Mouse (Mus musculus): ENCODE data around the gene Fgfr2. TPM values are rescaled to one million over a fixed set of nuclear protein-coding genes. Genes with fewer than 3 reads are reported as not detected.
A peak's percentile ranks its signal among the peaks of the same experiment; 100 is the strongest.

Fgfr2 gene
- polyA plus RNA-seq, 1 experiment from 2014 or later: 99.3 TPM

- DNase-seq (ENCODE audit: low spot score): no peak
- Histone ChIP-seq H3K36me3 (no peaks in the 10 kb centered on the region), H3K27me3 (ENCODE audit: low read depth, poor library complexity, severe bottlenecking) (peaks cover 100% of the 10 kb centered on the region), H3K4me1 (peaks cover 25% of the 10 kb centered on the region), H3K4me3 (no peak within 1 kb of the TSS), H3K9me3 (replicated peaks) (no peaks in the 10 kb centered on the region), H3K27ac (replicated peaks) (no peak within 1 kb of the TSS)
- WGBS: 3% methylated on average over 3 of the region's 3 CpGs
Measured at GRCm38 (mm10) chr7:131548473-131548872, 1574.7 kb downstream of the Fgfr2 start, which contains the start of gene Hmx2. TSS of gene Hmx2 (plus strand) at chr7:131548773.

DNA sequence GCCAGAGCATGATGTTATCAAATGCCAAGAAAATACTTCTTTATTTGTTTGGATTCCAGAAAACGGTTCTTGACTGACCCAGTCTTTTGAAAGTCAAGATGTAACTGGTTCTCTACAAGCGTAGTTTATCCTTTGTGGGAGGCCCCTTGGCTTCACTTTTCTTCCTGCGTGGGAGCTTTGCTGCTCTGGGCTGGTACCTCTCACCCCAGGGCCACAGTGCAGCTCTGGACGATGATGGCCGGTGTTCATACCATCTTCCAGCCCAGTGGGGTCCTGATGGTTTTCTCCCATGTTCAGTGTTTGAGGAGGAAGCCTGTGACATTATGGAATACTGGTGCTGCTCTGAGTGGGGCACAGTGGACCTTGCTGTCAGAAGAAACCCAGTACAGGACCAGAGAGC lies 1575.7 kb downstream of the Fgfr2 start:
- no peaks in the 10 kb centered on the region for H3K9me3 ChIP-seq (replicated peaks)
- no peaks in the 10 kb centered on the region for H3K36me3 ChIP-seq
- peaks cover 100% of the 10 kb centered on the region for H3K27me3 ChIP-seq (ENCODE audit: low read depth, poor library complexity, severe bottlenecking)
- H3K4me3 ChIP-seq: no peak overlapping the region
- H3K4me1 ChIP-seq: peaks cover 27% of the 10 kb centered on the region
- no peak overlapping the region for H3K27ac ChIP-seq (replicated peaks)
- DNase-seq (ENCODE audit: low spot score): peak; percentile 30
- 2% methylated on average over 5 of the region's 5 CpGs for WGBS

DNA sequence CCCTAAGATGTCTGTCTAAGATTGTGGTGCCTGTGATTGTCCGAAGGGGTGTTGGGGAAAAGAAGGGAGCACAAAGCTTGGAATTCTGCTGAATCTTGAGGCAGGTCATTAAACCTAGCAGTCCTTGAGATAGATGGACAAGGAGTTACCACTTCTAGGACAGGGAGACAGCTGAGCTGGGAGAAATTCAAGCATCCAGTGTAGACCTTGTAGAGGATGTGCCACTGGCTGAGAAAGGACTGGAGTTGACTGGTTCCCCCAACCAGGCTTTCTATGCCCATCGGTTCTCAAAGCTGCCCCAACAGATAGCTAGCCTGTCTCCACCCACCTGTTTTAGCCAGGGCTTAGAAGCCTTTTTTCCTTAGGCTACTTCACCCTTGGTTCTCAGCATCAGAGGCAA lies 1576.7 kb downstream of the Fgfr2 start:
- Histone ChIP-seq H3K4me1 (peaks cover 32% of the 10 kb centered on the region), H3K27ac (replicated peaks) (no peak overlapping the region), H3K27me3 (ENCODE audit: low read depth, poor library complexity, severe bottlenecking) (peaks cover 100% of the 10 kb centered on the region), H3K36me3 (no peaks in the 10 kb centered on the region), H3K4me3 (no peak overlapping the region), H3K9me3 (replicated peaks) (no peaks in the 10 kb centered on the region)
- DNase-seq (ENCODE audit: low spot score): peak; percentile 36
- 3% methylated on average over 2 of the region's 2 CpGs for WGBS

- peaks cover 100% of the 10 kb centered on the region for H3K27me3 ChIP-seq (ENCODE audit: low read depth, poor library complexity, severe bottlenecking)
- no peaks in the 10 kb centered on the region for H3K36me3 ChIP-seq
- peaks cover 36% of the 10 kb centered on the region for H3K4me1 ChIP-seq
- no peak overlapping the region for H3K27ac ChIP-seq (replicated peaks)
- H3K4me3 ChIP-seq: no peak overlapping the region
- under 1% methylated on average over 13 of the region's 13 CpGs for WGBS
- DNase-seq (ENCODE audit: low spot score): peak; percentile 31
- H3K9me3 ChIP-seq (replicated peaks): no peaks in the 10 kb centered on the region
Measured at GRCm38 (mm10) chr7:131545701-131546385, 1577.3 kb downstream of the Fgfr2 start.

- peaks cover 100% of the 10 kb centered on the region for H3K27me3 ChIP-seq (ENCODE audit: low read depth, poor library complexity, severe bottlenecking)
- no peaks in the 10 kb centered on the region for H3K9me3 ChIP-seq (replicated peaks)
- 3% methylated on average over 5 of the region's 5 CpGs for WGBS
- no peak overlapping the region for H3K4me3 ChIP-seq
- H3K27ac ChIP-seq (replicated peaks): no peak overlapping the region
- peaks cover 42% of the 10 kb centered on the region for H3K4me1 ChIP-seq
- DNase-seq (ENCODE audit: low spot score): no peak
- no peaks in the 10 kb centered on the region for H3K36me3 ChIP-seq
Measured at GRCm38 (mm10) chr7:131544871-131545270, 1578.3 kb downstream of the Fgfr2 start.

- peaks cover 100% of the 10 kb centered on the region for H3K27me3 ChIP-seq (ENCODE audit: low read depth, poor library complexity, severe bottlenecking)
- under 1% methylated on average over 75 of the region's 75 CpGs for WGBS
- H3K36me3 ChIP-seq: no peaks in the 10 kb centered on the region
- peak; percentile 76 for DNase-seq (ENCODE audit: low spot score)
- no peak overlapping the region; the same call in 1 of the 2 replicates for H3K27ac ChIP-seq (replicated peaks)
- peak overlapping the region; percentile 63 for H3K4me3 ChIP-seq
- no peaks in the 10 kb centered on the region for H3K9me3 ChIP-seq (replicated peaks)
- H3K4me1 ChIP-seq: peaks cover 42% of the 10 kb centered on the region
Measured at GRCm38 (mm10) chr7:131543623-131544481, 1579.3 kb downstream of the Fgfr2 start.

DNA sequence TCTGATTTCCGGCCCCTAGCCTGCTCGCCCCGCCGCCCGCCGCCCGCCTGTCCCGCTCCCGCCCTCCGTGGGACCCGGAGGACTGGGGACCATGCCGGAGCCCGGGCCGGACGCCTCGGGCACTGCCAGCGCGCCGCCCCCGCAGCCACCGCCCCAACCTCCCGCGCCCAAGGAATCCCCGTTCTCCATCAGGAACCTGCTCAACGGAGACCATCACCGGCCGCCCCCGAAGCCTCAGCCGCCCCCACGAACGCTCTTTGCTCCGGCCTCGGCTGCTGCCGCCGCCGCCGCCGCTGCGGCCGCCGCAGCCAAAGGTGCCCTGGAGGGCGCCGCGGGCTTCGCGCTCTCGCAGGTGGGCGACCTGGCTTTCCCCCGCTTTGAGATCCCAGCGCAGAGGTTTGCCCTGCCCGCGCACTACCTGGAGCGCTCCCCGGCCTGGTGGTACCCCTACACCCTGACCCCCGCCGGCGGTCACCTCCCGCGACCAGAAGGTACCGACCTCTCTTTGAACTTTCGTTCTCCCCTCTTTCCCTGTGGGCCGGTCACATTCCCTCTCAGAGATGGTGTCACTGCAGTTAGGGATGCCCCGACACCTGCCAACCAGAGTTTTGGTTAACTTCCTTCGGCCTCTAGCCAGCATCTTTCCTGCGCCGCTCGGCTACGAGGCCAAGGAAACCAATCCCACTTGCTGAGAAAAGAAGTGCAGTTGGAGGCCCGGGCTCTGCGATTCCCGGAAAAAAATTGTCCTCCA lies 1580.1 kb downstream of the Fgfr2 start:
- H3K9me3 ChIP-seq (replicated peaks): no peaks in the 10 kb centered on the region
- H3K27me3 ChIP-seq (ENCODE audit: low read depth, poor library complexity, severe bottlenecking): peaks cover 100% of the 10 kb centered on the region
- peak; percentile 67 for DNase-seq (ENCODE audit: low spot score)
- H3K4me1 ChIP-seq: peaks cover 42% of the 10 kb centered on the region
- under 1% methylated on average over 67 of the region's 71 CpGs for WGBS
- H3K4me3 ChIP-seq: peak overlapping the region; percentile 63
- H3K27ac ChIP-seq (replicated peaks): peak overlapping the region; percentile 76
- no peaks in the 10 kb centered on the region for H3K36me3 ChIP-seq

DNA sequence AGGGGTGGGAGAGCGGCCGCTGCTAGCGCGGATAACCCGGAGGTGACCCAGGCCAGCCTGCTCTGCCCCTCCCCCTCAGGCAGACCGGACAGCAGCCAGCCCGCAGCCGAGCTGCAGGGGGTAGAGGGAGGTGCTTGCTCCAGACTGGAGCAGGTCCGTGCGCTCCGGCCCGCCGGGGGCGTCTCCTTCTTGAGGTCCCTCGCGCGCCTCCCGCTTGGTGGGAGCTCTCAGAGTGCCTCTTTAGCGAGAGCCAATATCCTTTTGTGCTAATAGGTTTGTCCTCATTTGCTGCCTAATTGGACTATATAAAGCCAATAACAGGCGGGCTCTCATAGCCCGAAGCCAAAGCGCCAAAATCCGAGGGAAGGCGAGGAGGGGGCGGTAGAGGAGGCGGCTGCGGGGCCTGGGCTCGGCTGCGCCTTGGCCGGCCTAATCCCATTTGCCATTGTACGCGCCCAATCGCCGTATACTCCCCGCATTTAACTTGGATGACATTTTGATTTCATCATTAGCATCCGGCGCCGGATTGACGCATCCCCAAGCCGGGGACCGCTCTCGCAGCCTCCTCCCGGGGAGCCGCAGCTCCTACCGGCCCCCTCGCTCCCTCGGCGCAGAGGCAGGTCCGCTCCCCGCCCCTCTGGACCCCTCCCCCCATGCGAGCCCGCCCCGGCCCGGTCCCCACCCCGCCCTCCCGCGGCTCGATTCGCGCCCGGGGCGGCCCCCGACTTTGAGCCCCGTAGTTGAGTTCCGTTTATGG lies 1580.9 kb downstream of the Fgfr2 start, which contains the start of gene Hmx3:
Gene Hmx3, plus strand, starts transcription at position 753 of the 757 bp plus-strand sequence.
- Histone ChIP-seq H3K4me3 (peak within 1 kb of the TSS; percentile 63), H3K27me3 (ENCODE audit: low read depth, poor library complexity, severe bottlenecking) (peaks cover 100% of the 10 kb centered on the region), H3K27ac (replicated peaks) (peak within 1 kb of the TSS; percentile 76), H3K4me1 (peaks cover 42% of the 10 kb centered on the region), H3K36me3 (no peaks in the 10 kb centered on the region), H3K9me3 (replicated peaks) (no peaks in the 10 kb centered on the region)
- peak; percentile 80 for DNase-seq (ENCODE audit: low spot score)
- under 1% methylated on average over 65 of the region's 65 CpGs for WGBS

DNA sequence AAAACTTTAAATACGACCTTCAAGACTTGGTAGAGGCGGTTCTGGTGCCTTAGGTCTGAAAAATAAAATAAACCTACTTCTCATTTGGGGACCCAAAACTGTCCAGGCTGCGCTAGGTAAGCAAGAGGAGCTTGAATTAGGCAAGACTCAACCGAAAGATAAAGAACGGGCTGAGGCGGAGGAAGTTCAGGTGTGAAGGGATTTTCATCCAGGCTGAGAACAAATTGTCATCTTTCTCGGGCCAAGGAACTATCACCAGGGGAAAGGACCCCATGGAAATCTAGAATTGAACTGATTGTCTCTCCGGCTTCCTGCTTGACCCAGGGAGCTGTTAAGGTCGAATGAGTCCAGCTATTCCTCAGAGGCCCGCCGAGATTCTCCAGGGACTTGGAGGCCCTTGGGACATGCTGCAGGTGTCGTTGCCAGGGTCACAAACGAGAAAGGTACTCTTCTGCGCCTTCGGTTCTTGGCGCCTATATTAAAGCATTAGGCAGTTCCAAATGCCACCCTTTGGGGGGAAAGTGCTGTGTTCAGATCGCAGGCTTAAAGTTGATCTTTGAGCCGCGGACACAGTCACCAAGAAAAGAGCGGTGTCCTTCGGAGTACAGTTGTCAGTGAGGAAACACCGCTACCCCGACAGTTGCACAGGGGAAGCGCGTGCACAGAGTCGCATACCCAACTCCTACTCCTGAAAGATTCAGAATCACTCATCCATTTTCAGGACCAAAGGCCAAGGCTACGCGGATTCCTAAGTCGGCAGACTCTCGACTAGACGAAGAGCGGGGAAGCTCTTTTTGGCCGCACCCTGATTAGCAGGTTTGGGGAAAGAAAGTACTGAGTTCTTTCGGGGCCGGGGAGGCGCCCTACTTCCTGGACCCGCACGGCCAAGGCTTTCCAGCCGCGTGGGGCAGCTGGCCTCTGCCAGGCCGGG lies 1581.7 kb downstream of the Fgfr2 start:
- Histone ChIP-seq H3K4me3 (peak overlapping the region; percentile 63), H3K4me1 (peaks cover 42% of the 10 kb centered on the region), H3K36me3 (no peaks in the 10 kb centered on the region), H3K27ac (replicated peaks) (0 out of 2 replicates have a peak overlapping the region, but pooled peaks have one; percentile 43), H3K27me3 (ENCODE audit: low read depth, poor library complexity, severe bottlenecking) (peaks cover 99% of the 10 kb centered on the region), H3K9me3 (replicated peaks) (no peaks in the 10 kb centered on the region)
- no peak for DNase-seq (ENCODE audit: low spot score)
- WGBS: 1% methylated on average over 41 of the region's 41 CpGs

- Histone ChIP-seq H3K9me3 (replicated peaks) (no peaks in the 10 kb centered on the region), H3K4me1 (peaks cover 42% of the 10 kb centered on the region), H3K36me3 (no peaks in the 10 kb centered on the region), H3K4me3 (no peak overlapping the region), H3K27ac (replicated peaks) (no peak overlapping the region), H3K27me3 (ENCODE audit: low read depth, poor library complexity, severe bottlenecking) (peaks cover 86% of the 10 kb centered on the region)
- 0% methylated on average over 7 of the region's 7 CpGs for WGBS
- DNase-seq (ENCODE audit: low spot score): peak; percentile 86
Measured at GRCm38 (mm10) chr7:131539979-131540378, 1583.2 kb downstream of the Fgfr2 start.

DNA sequence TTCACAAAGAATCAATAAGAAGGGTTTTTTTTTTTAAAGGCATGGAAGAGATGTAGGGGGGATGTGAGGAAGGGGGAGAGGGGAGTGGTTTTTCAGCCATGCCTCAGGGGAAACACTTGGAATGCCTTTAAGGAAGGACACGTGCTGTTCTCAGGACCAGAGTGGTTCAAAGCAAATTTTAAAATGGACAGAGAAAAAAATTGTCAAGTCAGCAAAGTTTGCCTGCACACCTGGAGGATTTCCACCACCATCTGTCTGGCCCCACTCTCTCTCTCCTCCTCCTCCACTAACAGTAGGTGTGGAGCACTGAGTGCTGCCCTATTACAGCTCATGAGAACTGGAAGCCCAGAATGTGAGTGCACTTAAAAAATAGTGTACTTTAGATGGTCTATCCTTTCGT lies 1619.4 kb downstream of the Fgfr2 start:
- Histone ChIP-seq H3K9me3 (replicated peaks) (no peaks in the 10 kb centered on the region), H3K36me3 (no peaks in the 10 kb centered on the region), H3K27ac (replicated peaks) (no peak overlapping the region), H3K4me1 (no peaks in the 10 kb centered on the region), H3K27me3 (ENCODE audit: low read depth, poor library complexity, severe bottlenecking) (no peaks in the 10 kb centered on the region), H3K4me3 (no peak overlapping the region)
- 79% methylated on average over 2 of the region's 2 CpGs for WGBS
- no peak for DNase-seq (ENCODE audit: low spot score)
